Mouse (Mus musculus) thymus, adult 2 months (tissue): ENCODE measurements at regions not wholly inside any gene's neighbourhood (a gene's known extent, or its start where the extent isn't known, plus 50 kb on each side); places are given as distances from the start of the nearest gene placed in this dataset.
"Not testable (repeated sequence)": the region's sequence is repeated elsewhere in the genome, so short reads cannot be mapped to it uniquely, and the experiment has no call there.

ENCODE experiments used
- DNase-seq: peaks from one replicate; pipeline ENCODE4 v3.0.0; 2021
- H3K27ac ChIP-seq: fragments of 200-500 bp; 2 replicates; pipeline ENCODE4 v1.5.1; 2012; ENCODE audit warnings: low read length, control low read depth; ENCODE audit not compliant: control insufficient read depth, insufficient read depth
- H3K27me3 ChIP-seq: fragments of 200-500 bp; 2 replicates; pipeline ENCODE4 v1.6.1; 2012; ENCODE audit warnings: mild to moderate bottlenecking, low read length, moderate library complexity, mixed read lengths; ENCODE audit not compliant: control insufficient read depth, insufficient read depth
- H3K36me3 ChIP-seq: fragments of 200-500 bp; 2 replicates; pipeline ENCODE4 v1.6.1; 2012; ENCODE audit warnings: mild to moderate bottlenecking, low read length, moderate library complexity; ENCODE audit not compliant: control insufficient read depth, insufficient read depth
- H3K4me1 ChIP-seq: fragments of 200-500 bp; replicated peaks from 2 replicates; pipeline ENCODE4 v1.6.1; 2012; ENCODE audit warnings: low read length; ENCODE audit not compliant: control insufficient read depth, insufficient read depth
- H3K4me3 ChIP-seq: fragments of 200-500 bp; 2 replicates; pipeline ENCODE4 v1.5.1; 2012; ENCODE audit warnings: mild to moderate bottlenecking, low read length, control low read depth, moderate library complexity; ENCODE audit not compliant: control insufficient read depth, insufficient read depth
- WGBS: fragments of 180-500 bp; shearing (Covaris S2); methylation state at CpG from one replicate; pipeline ENCODE4 v1.1.7; 2018; 5-methylcytosine and 5-hydroxymethylcytosine counted together

GRCm38 (mm10) chr13:74563483-74564330, 69.9 kb upstream of the Zfp825 start:
- H3K27me3 ChIP-seq, H3K4me1 ChIP-seq, H3K36me3 ChIP-seq: not testable (repeated sequence)
- peak overlapping the region; percentile 88 for H3K27ac ChIP-seq
- peak overlapping the region; percentile 81 for H3K4me3 ChIP-seq
- WGBS = 2% methylated on average over 27 of the region's 27 CpGs
- DNase-seq = peak; percentile 76

DNA sequence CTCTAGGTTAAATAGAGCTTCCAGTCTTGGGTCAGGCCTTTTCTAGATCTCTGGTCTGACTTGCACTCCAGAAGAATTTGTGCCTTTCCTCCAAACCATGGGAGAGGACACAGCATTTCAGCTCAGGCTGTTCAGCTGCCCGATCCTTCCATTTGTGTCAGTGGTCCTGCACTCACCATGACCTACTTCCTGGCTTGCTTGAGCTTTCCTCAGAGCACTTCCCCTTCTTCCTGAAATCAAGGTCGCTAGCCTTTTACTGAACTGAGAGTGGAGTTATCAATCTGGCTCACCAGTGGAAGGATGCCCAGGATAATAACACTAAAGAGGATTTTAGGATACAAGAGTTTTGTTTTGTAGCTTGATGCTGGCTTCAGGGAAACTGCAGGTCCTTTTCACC, 70.5 kb upstream of the Zfp825 start:
- not testable (repeated sequence) for H3K27me3 ChIP-seq, H3K36me3 ChIP-seq, DNase-seq, H3K4me1 ChIP-seq
- 6% methylated on average over 2 of the region's 2 CpGs for WGBS
- peak overlapping the region; percentile 81 for H3K4me3 ChIP-seq
- peak overlapping the region; percentile 88 for H3K27ac ChIP-seq

DNA sequence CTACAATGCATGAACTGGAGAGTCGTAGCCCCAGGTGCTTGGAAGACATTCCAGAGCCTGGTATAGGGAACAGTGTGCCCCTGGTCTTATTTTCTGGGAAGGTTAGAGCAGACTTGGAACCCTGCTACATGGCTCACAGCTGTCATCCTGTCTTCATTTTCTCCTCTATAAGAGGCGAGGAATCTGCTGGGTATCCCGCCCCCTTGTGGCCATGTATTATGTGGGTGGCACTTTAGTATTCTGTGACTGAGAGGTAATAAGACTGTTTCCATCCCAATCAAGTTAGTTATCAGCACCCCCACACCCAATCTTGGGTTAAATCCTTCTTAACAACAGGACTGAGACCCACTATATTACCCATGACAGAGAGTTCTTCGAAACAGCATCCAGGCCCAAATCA, 69.4 kb upstream of the Erap1 start:
- 75% methylated on average over 4 of the region's 4 CpGs for WGBS
- H3K4me3 ChIP-seq, H3K4me1 ChIP-seq, H3K36me3 ChIP-seq, H3K27ac ChIP-seq, H3K27me3 ChIP-seq: not testable (repeated sequence)
- DNase-seq = peak; percentile 61
